Mouse (Mus musculus): Measurements from ENCODE around the gene Wfikkn1. TPM values are rescaled to one million over a fixed set of nuclear protein-coding genes. Genes with fewer than 3 reads are reported as not detected.

The Wfikkn1 gene
- polyA plus RNA-seq, 1 experiment from 2014 or later, result 0.51 TPM

GRCm38 (mm10) chr17:25888837-25889236, 8.2 kb upstream of the Wfikkn1 start:
- H3K27ac ChIP-seq, result no peak overlapping the region
- TF ChIP-seq CTCF (IDR thresholded peaks at IDR 0.05; ENCODE audit: low read depth), result no peak
- no peaks in the 10 kb centered on the region for H3K9me3 ChIP-seq (replicated peaks; ENCODE audit: low read length)
- ATAC-seq (replicated peaks; ENCODE audit: low FRiP score, low read depth) (no peak), DNase-seq (ENCODE audit: low spot score) (no peak)
- no peaks in the 10 kb centered on the region for H3K4me1 ChIP-seq (replicated peaks; ENCODE audit: insufficient read depth, low read length)
- WGBS, result 84% methylated on average over 3 of the region's 3 CpGs
- H3K4me2 ChIP-seq (ENCODE audit: low read length), result no peak overlapping the region
- no peaks in the 10 kb centered on the region for H3K27me3 ChIP-seq (ENCODE audit: insufficient read depth, low read length)
- H3K9ac ChIP-seq (ENCODE audit: low read depth, low read length), result no peak overlapping the region
- H3K36me3 ChIP-seq (ENCODE audit: insufficient read depth, low read length), result peaks cover 14% of the 10 kb centered on the region; the same call in 1 of the 2 replicates
- H3K4me3 ChIP-seq (replicated peaks; ENCODE audit: low read depth, low read length), result no peak overlapping the region

DNA sequence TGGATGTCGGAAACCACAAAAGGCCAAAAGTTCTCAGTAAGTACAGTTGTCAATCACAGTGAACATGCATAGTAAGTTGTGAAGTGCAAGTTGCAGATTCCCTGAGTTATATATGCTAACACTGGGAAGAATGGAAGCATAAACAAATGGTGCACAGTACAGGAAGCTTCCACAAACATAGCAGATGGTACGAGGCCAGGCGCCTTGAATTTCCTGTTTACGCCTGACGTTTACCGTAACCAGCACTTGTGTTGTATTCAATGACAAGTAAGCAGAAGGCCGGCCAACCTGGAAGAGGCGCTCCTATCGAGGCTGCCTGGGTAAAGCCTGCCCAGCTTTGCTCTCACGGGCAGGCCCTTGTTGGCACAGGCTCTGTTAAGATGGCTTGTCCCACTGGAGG, 6.8 kb upstream of the Wfikkn1 start:
- DNase-seq (ENCODE audit: low spot score), result no peak
- no peak overlapping the region for H3K4me2 ChIP-seq (ENCODE audit: low read length)
- TF ChIP-seq CTCF (IDR thresholded peaks at IDR 0.05; ENCODE audit: low read depth), result no peak
- H3K9ac ChIP-seq (ENCODE audit: low read depth, low read length), result no peak overlapping the region
- H3K27me3 ChIP-seq (ENCODE audit: insufficient read depth, low read length), result no peaks in the 10 kb centered on the region
- 87% methylated on average over 10 of the region's 10 CpGs for WGBS
- H3K9me3 ChIP-seq (replicated peaks; ENCODE audit: low read length), result no peaks in the 10 kb centered on the region
- no peak overlapping the region for H3K27ac ChIP-seq
- H3K4me1 ChIP-seq (replicated peaks; ENCODE audit: insufficient read depth, low read length), result no peaks in the 10 kb centered on the region
- no peak for ATAC-seq (replicated peaks; ENCODE audit: low FRiP score, low read depth)
- peaks cover 22% of the 10 kb centered on the region; the same call in 1 of the 2 replicates for H3K36me3 ChIP-seq (ENCODE audit: insufficient read depth, low read length)
- H3K4me3 ChIP-seq (replicated peaks; ENCODE audit: low read depth, low read length), result no peak overlapping the region

GRCm38 (mm10) chr17:25886806-25887205, 6.1 kb upstream of the Wfikkn1 start:
- TF ChIP-seq CTCF (IDR thresholded peaks at IDR 0.05; ENCODE audit: low read depth), result no peak
- peaks cover 22% of the 10 kb centered on the region; the same call in 1 of the 2 replicates for H3K36me3 ChIP-seq (ENCODE audit: insufficient read depth, low read length)
- no peak for DNase-seq (ENCODE audit: low spot score)

GRCm38 (mm10) chr17:25885636-25886035, 5.0 kb upstream of the Wfikkn1 start:
- Histone ChIP-seq H3K4me3 (replicated peaks; ENCODE audit: low read depth, low read length) (no peak overlapping the region), H3K27me3 (ENCODE audit: insufficient read depth, low read length) (no peaks in the 10 kb centered on the region), H3K9me3 (replicated peaks; ENCODE audit: low read length) (no peaks in the 10 kb centered on the region), H3K36me3 (ENCODE audit: insufficient read depth, low read length) (peaks cover 22% of the 10 kb centered on the region; the same call in 1 of the 2 replicates), H3K27ac (no peak overlapping the region), H3K4me2 (ENCODE audit: low read length) (no peak overlapping the region), H3K4me1 (replicated peaks; ENCODE audit: insufficient read depth, low read length) (no peaks in the 10 kb centered on the region), H3K9ac (ENCODE audit: low read depth, low read length) (no peak overlapping the region)
- no peak for ATAC-seq (replicated peaks; ENCODE audit: low FRiP score, low read depth)
- TF ChIP-seq CTCF (IDR thresholded peaks at IDR 0.05; ENCODE audit: low read depth), result peak; percentile 67
- WGBS, result 70% methylated on average over 4 of the region's 4 CpGs
- peak; percentile 32 for DNase-seq (ENCODE audit: low spot score)

More at GRCm38 (mm10) chr17:25886806-25887205, 6.1 kb upstream of the Wfikkn1 start:
- no peaks in the 10 kb centered on the region for H3K4me1 ChIP-seq (replicated peaks; ENCODE audit: insufficient read depth, low read length)
- H3K4me2 ChIP-seq (ENCODE audit: low read length), result no peak overlapping the region
- no peak overlapping the region for H3K9ac ChIP-seq (ENCODE audit: low read depth, low read length)
- ATAC-seq (replicated peaks; ENCODE audit: low FRiP score, low read depth), result no peak
- no peak overlapping the region for H3K27ac ChIP-seq
- no peaks in the 10 kb centered on the region for H3K27me3 ChIP-seq (ENCODE audit: insufficient read depth, low read length)
- no peaks in the 10 kb centered on the region for H3K9me3 ChIP-seq (replicated peaks; ENCODE audit: low read length)
- no peak overlapping the region for H3K4me3 ChIP-seq (replicated peaks; ENCODE audit: low read depth, low read length)

DNA sequence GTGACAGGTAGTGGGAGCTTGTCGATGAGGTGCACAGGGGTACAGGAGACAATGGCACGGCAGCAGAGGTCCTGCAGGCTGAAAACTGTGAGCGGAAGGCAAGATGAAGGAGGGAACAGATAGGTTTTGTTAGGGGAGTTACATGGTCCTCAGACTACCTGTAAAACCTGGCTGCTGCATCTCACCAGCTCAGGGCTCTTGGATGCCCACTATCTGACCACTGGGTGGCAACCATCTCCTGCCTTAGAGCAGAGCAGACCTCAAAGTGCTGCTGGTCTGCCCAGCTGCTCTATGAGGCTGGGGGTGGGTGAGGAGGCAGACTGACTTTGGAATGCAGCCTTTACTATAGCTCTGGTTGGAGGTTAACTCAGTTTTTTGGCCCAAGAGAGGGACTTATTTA, 3.2 kb upstream of the Wfikkn1 start:
- H3K4me3 ChIP-seq (replicated peaks; ENCODE audit: low read depth, low read length), result no peak overlapping the region

GRCm38 (mm10) chr17:25883268-25883667, 2.6 kb upstream of the Wfikkn1 start:
- TF ChIP-seq CTCF (IDR thresholded peaks at IDR 0.05; ENCODE audit: low read depth), result no peak
- 87% methylated on average over 8 of the region's 8 CpGs for WGBS
- Histone ChIP-seq H3K36me3 (ENCODE audit: insufficient read depth, low read length) (0 out of 2 replicates have a peak, but pooled peaks cover 22% of the 10 kb centered on the region), H3K27me3 (ENCODE audit: insufficient read depth, low read length) (no peaks in the 10 kb centered on the region), H3K4me1 (replicated peaks; ENCODE audit: insufficient read depth, low read length) (0 out of 2 replicates have a peak, but pooled peaks cover 8% of the 10 kb centered on the region), H3K4me3 (replicated peaks; ENCODE audit: low read depth, low read length) (no peak overlapping the region), H3K9ac (ENCODE audit: low read depth, low read length) (no peak overlapping the region), H3K4me2 (ENCODE audit: low read length) (no peak overlapping the region), H3K27ac (no peak overlapping the region), H3K9me3 (replicated peaks; ENCODE audit: low read length) (no peaks in the 10 kb centered on the region)
- DNase-seq (ENCODE audit: low spot score) (no peak), ATAC-seq (replicated peaks; ENCODE audit: low FRiP score, low read depth) (no peak)

More for the DNA sequence above, 3.2 kb upstream of the Wfikkn1 start:
- H3K36me3 ChIP-seq (ENCODE audit: insufficient read depth, low read length), result peaks cover 24% of the 10 kb centered on the region; the same call in 1 of the 2 replicates
- peak; percentile 47; the same call in 1 of the 2 replicates for TF ChIP-seq CTCF (IDR thresholded peaks at IDR 0.05; ENCODE audit: low read depth)
- H3K9ac ChIP-seq (ENCODE audit: low read depth, low read length), result no peak overlapping the region
- H3K27me3 ChIP-seq (ENCODE audit: insufficient read depth, low read length), result no peaks in the 10 kb centered on the region
- ATAC-seq (replicated peaks; ENCODE audit: low FRiP score, low read depth), result no peak
- H3K4me1 ChIP-seq (replicated peaks; ENCODE audit: insufficient read depth, low read length), result 0 out of 2 replicates have a peak, but pooled peaks cover 8% of the 10 kb centered on the region
- no peak for DNase-seq (ENCODE audit: low spot score)
- no peak overlapping the region for H3K27ac ChIP-seq
- WGBS, result 88% methylated on average over 3 of the region's 3 CpGs
- no peaks in the 10 kb centered on the region for H3K9me3 ChIP-seq (replicated peaks; ENCODE audit: low read length)
- no peak overlapping the region for H3K4me2 ChIP-seq (ENCODE audit: low read length)

DNA sequence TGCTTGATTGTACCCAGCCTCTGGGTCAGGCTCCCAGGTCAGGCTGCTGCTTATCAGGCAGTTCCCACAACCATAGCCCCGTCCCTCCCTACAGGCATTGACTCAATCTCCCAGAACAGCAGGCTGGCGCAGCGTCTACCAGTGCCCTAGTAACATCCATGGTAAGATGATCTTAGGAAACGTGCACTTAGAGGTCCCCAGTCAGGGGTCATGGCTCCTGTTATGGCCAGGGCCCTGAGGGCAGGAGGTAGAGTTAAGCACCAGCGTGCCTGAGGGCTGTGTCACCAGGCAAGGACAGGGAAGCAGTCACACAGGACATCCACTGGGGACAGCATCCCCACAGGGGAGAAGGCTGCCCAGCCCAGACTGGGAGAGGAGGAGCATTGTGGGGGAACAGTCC, 1.6 kb upstream of the Wfikkn1 start:
- no peak overlapping the region for H3K4me3 ChIP-seq (replicated peaks; ENCODE audit: low read depth, low read length)
- 0 out of 2 replicates have a peak, but pooled peaks cover 26% of the 10 kb centered on the region for H3K36me3 ChIP-seq (ENCODE audit: insufficient read depth, low read length)
- no peaks in the 10 kb centered on the region for H3K9me3 ChIP-seq (replicated peaks; ENCODE audit: low read length)
- no peak for TF ChIP-seq CTCF (IDR thresholded peaks at IDR 0.05; ENCODE audit: low read depth)
- no peaks in the 10 kb centered on the region for H3K27me3 ChIP-seq (ENCODE audit: insufficient read depth, low read length)
- no peak overlapping the region for H3K9ac ChIP-seq (ENCODE audit: low read depth, low read length)
- no peak overlapping the region for H3K27ac ChIP-seq
- ATAC-seq (replicated peaks; ENCODE audit: low FRiP score, low read depth) (no peak), DNase-seq (ENCODE audit: low spot score) (no peak)
- no peak overlapping the region for H3K4me2 ChIP-seq (ENCODE audit: low read length)
- 0 out of 2 replicates have a peak, but pooled peaks cover 8% of the 10 kb centered on the region for H3K4me1 ChIP-seq (replicated peaks; ENCODE audit: insufficient read depth, low read length)
- 36% methylated on average over 5 of the region's 5 CpGs for WGBS

Measured in kidney, postnatal 0 days (tissue).